Mouse (Mus musculus): ENCODE results near the gene Ccdc77. TPM values are rescaled to one million over a fixed set of nuclear protein-coding genes. Genes with fewer than 3 reads are reported as not detected.

The Ccdc77 gene
- total and polyA plus RNA-seq, 3 experiments, result 18.2 to 25.2 (median 21.0) TPM

DNA sequence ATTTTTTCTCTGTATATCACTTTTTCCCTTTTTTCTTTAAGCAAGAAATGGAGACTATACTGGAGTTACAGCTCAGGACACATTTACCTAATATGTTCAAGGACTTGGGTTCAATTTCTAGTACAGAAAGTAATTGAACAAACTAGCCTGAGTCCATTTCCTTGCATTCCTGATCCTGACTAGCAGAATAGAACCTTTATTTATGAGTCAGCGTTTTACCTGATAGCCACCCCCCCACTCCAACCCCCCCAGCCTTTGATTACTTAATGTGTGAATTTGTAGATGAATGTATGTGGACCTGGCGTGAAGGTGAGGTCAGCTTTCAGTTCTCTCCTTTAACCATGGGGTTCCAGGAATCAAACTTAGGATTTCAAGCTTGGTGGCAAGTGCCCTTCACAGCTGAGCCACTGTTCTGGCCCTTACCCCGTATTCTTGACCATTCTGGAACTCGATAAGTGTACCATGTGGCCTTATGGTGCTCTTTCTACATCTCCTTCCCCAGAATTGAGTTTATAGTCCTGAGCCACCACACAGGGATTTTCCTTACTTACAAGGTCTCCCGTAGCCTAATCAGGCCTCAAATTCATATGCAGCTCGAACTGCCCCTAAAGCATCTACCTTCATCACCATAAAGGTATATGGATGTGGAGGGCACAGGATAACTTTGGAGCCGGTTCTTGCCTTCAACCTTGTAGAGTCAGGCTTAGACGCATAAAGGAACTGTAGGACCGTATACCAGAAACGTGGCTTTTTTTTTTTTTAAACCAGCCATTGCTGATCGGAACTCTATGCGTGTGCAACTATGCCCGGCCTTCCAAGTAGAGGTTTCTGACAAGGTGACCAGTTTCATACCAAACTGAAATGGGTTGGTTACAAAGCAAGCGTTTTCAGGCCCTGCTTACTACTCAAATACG lies 1.1 kb downstream of the Ccdc77 start:
- peak; percentile 31 for DNase-seq (ENCODE audit: extremely low read depth)
- dilution Hi-C loops (cut with MboI; ENCODE audit: extremely low pct_ligation_motif_present, extremely low pct_unique_long_range_greater_than_20kb, low sequenced_read_pairs) (no loop called here), in situ Hi-C loops (cut with MboI; ENCODE audit: low pct_ligation_motif_present, low pct_unique_long_range_greater_than_20kb, low sequenced_read_pairs) (no loop called here)
- no peak for TF ChIP-seq MAX (IDR thresholded peaks at IDR 0.05; ENCODE audit: low read length)
- TF ChIP-seq ZNF384 (IDR thresholded peaks at IDR 0.05; ENCODE audit: low read depth, low read length), result peak; percentile 66
- 0 out of 2 replicates have a peak, but pooled peaks have one; percentile 15 for TF ChIP-seq KAT2A (IDR thresholded peaks at IDR 0.05; ENCODE audit: insufficient replicate concordance, low read length)
- no peak for TF ChIP-seq ZC3H11A (IDR thresholded peaks at IDR 0.05; ENCODE audit: low read depth, low read length)
- no peak for TF ChIP-seq SIN3A (IDR thresholded peaks at IDR 0.05; ENCODE audit: low read length)
- TF ChIP-seq ZMIZ1 (IDR thresholded peaks at IDR 0.05; ENCODE audit: low read depth, low read length), result peak; percentile 5
- TF ChIP-seq CTCF (conservative IDR thresholded peaks at IDR 0.05 in 1 of 2, IDR thresholded peaks at IDR 0.05 in 1 of 2; ENCODE audit: low read depth in 2 of 2, low read length in 2 of 2), result no peak
- peak; percentile 70; the same call in 1 of the 2 replicates for TF ChIP-seq MAFK (IDR thresholded peaks at IDR 0.05; ENCODE audit: insufficient replicate concordance, low read length)
- peak; percentile 77; the same call in 1 of the 2 replicates for TF ChIP-seq CHD1 (IDR thresholded peaks at IDR 0.05; ENCODE audit: low read depth, low read length)
- TF ChIP-seq ZKSCAN1 (IDR thresholded peaks at IDR 0.05; ENCODE audit: borderline replicate concordance, low read depth, low read length), result no peak
- TF ChIP-seq TCF12 (IDR thresholded peaks at IDR 0.05; ENCODE audit: low read depth, low read length), result no peak
- peak; percentile 2; the same call in 1 of the 2 replicates for TF ChIP-seq RCOR1 (conservative IDR thresholded peaks at IDR 0.05; ENCODE audit: low read depth, low read length)
- no peak for TF ChIP-seq ELF1 (IDR thresholded peaks at IDR 0.05; ENCODE audit: low read depth, low read length)
- TF ChIP-seq EP300 (IDR thresholded peaks at IDR 0.05; ENCODE audit: low read length), result 0 out of 2 replicates have a peak, but pooled peaks have one; percentile 6
- no peak for TF ChIP-seq SMC3 (IDR thresholded peaks at IDR 0.05; ENCODE audit: low read depth, low read length)
- TF ChIP-seq JUN (IDR thresholded peaks at IDR 0.05; ENCODE audit: insufficient read depth, low read depth, low read length), result no peak
- no peak for TF ChIP-seq RAD21 (IDR thresholded peaks at IDR 0.05; ENCODE audit: low read depth, low read length)
- TF ChIP-seq MYC (IDR thresholded peaks at IDR 0.05; ENCODE audit: low read depth, low read length), result peak; percentile 65; the same call in 1 of the 2 replicates
- TF ChIP-seq BHLHE40 (IDR thresholded peaks at IDR 0.05; ENCODE audit: low read depth, low read length), result no peak; the same call in 1 of the 2 replicates
- no peak for TF ChIP-seq PAX5 (IDR thresholded peaks at IDR 0.05; ENCODE audit: low read length)
- peaks cover 1 to 20% of the 10 kb centered on the region in 2 experiments; a peak in 2 of 4 replicates for H3K4me1 ChIP-seq (ENCODE audit: control insufficient read depth in 1 of 2, insufficient read depth in 2 of 2)
- H3K9ac ChIP-seq (ENCODE audit: insufficient read depth, low read depth), result peak overlapping the region; percentile 90
- H3K9me3 ChIP-seq (replicated peaks; ENCODE audit: low read length), result no peaks in the 10 kb centered on the region
- peak overlapping the region; percentile 68 for H3K4me2 ChIP-seq (ENCODE audit: insufficient read depth, low read depth, poor library complexity, severe bottlenecking)
- peaks cover 36% of the 10 kb centered on the region for H3K79me2 ChIP-seq (replicated peaks; ENCODE audit: control insufficient read depth, extremely low read depth, insufficient read depth, poor library complexity, severe bottlenecking)
- H3K27ac ChIP-seq (ENCODE audit: insufficient read depth, low read depth), result peak overlapping the region; percentile 96
- no peaks in the 10 kb centered on the region for H3K27me3 ChIP-seq (replicated peaks)
- H3K36me3 ChIP-seq (replicated peaks in 1 of 2; ENCODE audit: control insufficient read depth in 1 of 2, insufficient read depth in 1 of 2, low read length in 1 of 2), result peaks cover 0 to 12% of the 10 kb centered on the region in 2 experiments
- H3K4me3 ChIP-seq (replicated peaks in 1 of 3; ENCODE audit: low read depth in 2 of 3, low read length in 2 of 3, poor library complexity in 1 of 3), result peak overlapping the region; percentile 62 to 96 (median 78)
